Mouse (Mus musculus) E14TG2a.4 (cell line): ENCODE measurements around the gene Pnpla6.
A peak's percentile ranks its signal among the peaks of the same experiment; 100 is the strongest.

ENCODE experiments used
- H3K27me3 ChIP-seq: 2 replicates; pipeline ENCODE4 v1.6.1; 2014; ENCODE audit warnings: low read length, control low read depth; ENCODE audit not compliant: insufficient read depth
- H3K36me3 ChIP-seq: 2 replicates; pipeline ENCODE4 v1.6.1; 2014; ENCODE audit warnings: low read length, control low read depth; ENCODE audit not compliant: insufficient read depth
- H3K4me1 ChIP-seq: replicated peaks from 2 replicates; pipeline ENCODE4 v1.6.1; 2014; ENCODE audit warnings: low read depth, low read length, control low read depth
- H3K4me3 ChIP-seq: replicated peaks from 2 replicates; pipeline ENCODE4 v1.5.1; 2014; ENCODE audit warnings: mild to moderate bottlenecking, low read length
- H3K9me3 ChIP-seq: 2 replicates; pipeline ENCODE4 v1.6.1; 2014; ENCODE audit warnings: low read length, control low read depth
- CTCF ChIP-seq: conservative IDR thresholded peaks from 2 replicates; pipeline ENCODE4 v1.5.1; 2014; ENCODE audit warnings: low read length
- NANOG ChIP-seq: IDR thresholded peaks from 2 replicates; pipeline ENCODE4 v1.6.1; 2014; ENCODE audit warnings: borderline replicate concordance, low read length, mixed read lengths
- POU5F1 ChIP-seq: IDR thresholded peaks from 2 replicates; pipeline ENCODE4 v1.6.1; 2014; ENCODE audit warnings: low read length, borderline replicate concordance

The Pnpla6 gene

GRCm38 (mm10) chr8:3515260-3515671 lies at the start of gene Pnpla6:
Gene Pnpla6, plus strand, starts transcription at chr8:3515384.
- H3K27me3 ChIP-seq, result no peaks in the 10 kb centered on the region

GRCm38 (mm10) chr8:3467006-3467885 lies 47.9 kb upstream of the Pnpla6 start, which contains the start of gene Pex11g:
Gene Pex11g, minus strand, starts transcription at chr8:3467680.
- Histone ChIP-seq H3K9me3 (no peaks in the 10 kb centered on the region), H3K36me3 (no peaks in the 10 kb centered on the region), H3K4me3 (peak within 1 kb of the TSS; percentile 76), H3K27me3 (no peaks in the 10 kb centered on the region), H3K4me1 (peaks cover 19% of the 10 kb centered on the region)
- TF ChIP-seq NANOG (no peak), CTCF (no peak), POU5F1 (no peak)

More at GRCm38 (mm10) chr8:3515260-3515671, at the start of gene Pnpla6:
- TF ChIP-seq CTCF (no peak), POU5F1 (no peak), NANOG (no peak)
- peaks cover 62% of the 10 kb centered on the region for H3K36me3 ChIP-seq
- peaks cover 42% of the 10 kb centered on the region for H3K4me1 ChIP-seq
- H3K4me3 ChIP-seq, result peak within 1 kb of the TSS; percentile 98
- H3K9me3 ChIP-seq, result no peaks in the 10 kb centered on the region

GRCm38 (mm10) chr8:3467886-3468545 lies 47.2 kb upstream of the Pnpla6 start:
- H3K27me3 ChIP-seq, result no peaks in the 10 kb centered on the region
- H3K9me3 ChIP-seq, result no peaks in the 10 kb centered on the region
- H3K4me1 ChIP-seq, result peaks cover 19% of the 10 kb centered on the region
- TF ChIP-seq NANOG (no peak), POU5F1 (no peak), CTCF (no peak)
- H3K36me3 ChIP-seq, result no peaks in the 10 kb centered on the region
- H3K4me3 ChIP-seq, result peak overlapping the region; percentile 76

GRCm38 (mm10) chr8:3468838-3469237 lies 46.3 kb upstream of the Pnpla6 start:
- Histone ChIP-seq H3K27me3 (no peaks in the 10 kb centered on the region), H3K9me3 (no peaks in the 10 kb centered on the region)
- TF ChIP-seq CTCF (0 out of 2 replicates have a peak, but pooled peaks have one; percentile 10), NANOG (no peak)

GRCm38 (mm10) chr8:3470562-3470961 lies 44.6 kb upstream of the Pnpla6 start, which contains the start of gene Tex45:
Gene Tex45, plus strand, starts transcription at chr8:3470862.
- TF ChIP-seq POU5F1, result no peak
- TF ChIP-seq NANOG, result no peak
- TF ChIP-seq CTCF, result no peak
- H3K4me3 ChIP-seq, result no peak within 1 kb of the TSS
- H3K36me3 ChIP-seq, result no peaks in the 10 kb centered on the region
- no peaks in the 10 kb centered on the region for H3K9me3 ChIP-seq
- H3K4me1 ChIP-seq, result peaks cover 20% of the 10 kb centered on the region
- peaks cover 7% of the 10 kb centered on the region for H3K27me3 ChIP-seq

More at GRCm38 (mm10) chr8:3468838-3469237, 46.3 kb upstream of the Pnpla6 start:
- Histone ChIP-seq H3K4me3 (no peak overlapping the region), H3K4me1 (peaks cover 19% of the 10 kb centered on the region), H3K36me3 (no peaks in the 10 kb centered on the region)

- Histone ChIP-seq H3K36me3 (no peaks in the 10 kb centered on the region), H3K27me3 (peaks cover 41% of the 10 kb centered on the region), H3K4me1 (peaks cover 10% of the 10 kb centered on the region), H3K9me3 (no peaks in the 10 kb centered on the region), H3K4me3 (peak overlapping the region; percentile 69)
- TF ChIP-seq NANOG (no peak), POU5F1 (no peak), CTCF (no peak)
Observed at GRCm38 (mm10) chr8:3475715-3476429, 39.3 kb upstream of the Pnpla6 start.

GRCm38 (mm10) chr8:3480221-3480785 lies 34.9 kb upstream of the Pnpla6 start:
- no peak overlapping the region for H3K4me3 ChIP-seq

More at GRCm38 (mm10) chr8:3480221-3480785, 34.9 kb upstream of the Pnpla6 start:
- peaks cover 52% of the 10 kb centered on the region for H3K27me3 ChIP-seq
- H3K36me3 ChIP-seq, result no peaks in the 10 kb centered on the region
- H3K4me1 ChIP-seq, result peaks cover 36% of the 10 kb centered on the region
- TF ChIP-seq NANOG (no peak), CTCF (no peak), POU5F1 (no peak)
- no peaks in the 10 kb centered on the region for H3K9me3 ChIP-seq
